Mouse (Mus musculus): ENCODE results near the gene Mier2.

DNA sequence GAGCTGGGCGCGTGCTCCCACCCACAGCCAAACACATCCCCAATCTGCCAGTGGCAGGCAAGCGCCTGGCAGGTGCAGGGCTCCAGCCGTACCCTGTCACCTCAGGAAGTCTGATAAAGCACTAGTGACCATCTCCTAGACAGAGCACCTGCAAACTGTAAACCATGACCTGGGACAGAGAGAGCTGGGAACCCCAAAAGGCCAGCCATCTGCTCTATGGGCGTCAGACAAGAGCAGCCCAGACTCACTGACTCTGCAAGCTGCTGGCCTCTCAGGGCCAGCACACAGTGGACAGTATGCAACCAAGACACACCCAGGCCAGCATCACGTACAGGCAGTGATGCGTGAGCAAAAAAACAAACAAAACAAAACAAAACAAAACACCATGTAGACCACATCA lies 23.9 kb upstream of the Mier2 start:
- no peak for TF ChIP-seq CTCF (IDR thresholded peaks at IDR 0.05; ENCODE audit: low read depth, low read length)
- TF ChIP-seq EP300 (IDR thresholded peaks at IDR 0.05; ENCODE audit: insufficient read depth, low read depth, low read length): no peak
- TF ChIP-seq POLR2A (IDR thresholded peaks at IDR 0.05; ENCODE audit: insufficient read depth, low read length): no peak

Data from ES-Bruce4 (cell line).